Mouse (Mus musculus) hindlimb bud, embryonic 11.5 days (tissue): Measurements from ENCODE around the gene Usp49.

Experiments
- DNase-seq: peaks from one replicate; pipeline ENCODE4 v3.0.0-alpha.2; 2012; ENCODE audit warnings: low read depth, low spot score; ENCODE audit errors: extremely low spot score

Usp49 gene

GRCm38 (mm10) chr17:47691650-47692049 lies 61.2 kb downstream of the Usp49 start:
- no peak for DNase-seq

- DNase-seq: no peak
These were observed 63.4 kb downstream of the Usp49 start for GRCm38 (mm10) chr17:47693671-47694441.

GRCm38 (mm10) chr17:47694442-47694502 lies 63.8 kb downstream of the Usp49 start, which contains the start of gene Gm21981:
Gene Gm21981 (minus strand): TSS chr17:47694455.
- DNase-seq: no peak

GRCm38 (mm10) chr17:47694503-47695336 lies 64.2 kb downstream of the Usp49 start, which contains the start of gene Prickle4:
Gene Prickle4 (minus strand): TSS chr17:47694736.
- peak; percentile 62 for DNase-seq

- DNase-seq: no peak
These were observed 64.8 kb downstream of the Usp49 start for GRCm38 (mm10) chr17:47695337-47695710.

GRCm38 (mm10) chr17:47698156-47698555 lies 67.7 kb downstream of the Usp49 start:
- DNase-seq: no peak

GRCm38 (mm10) chr17:47699055-47699454 lies 68.6 kb downstream of the Usp49 start:
- DNase-seq: no peak

- DNase-seq: no peak
These were observed 71.3 kb downstream of the Usp49 start for GRCm38 (mm10) chr17:47701793-47702192.

- no peak for DNase-seq
These were observed 72.3 kb downstream of the Usp49 start for GRCm38 (mm10) chr17:47702548-47703345.

GRCm38 (mm10) chr17:47703556-47703955 lies 73.1 kb downstream of the Usp49 start:
- no peak for DNase-seq

GRCm38 (mm10) chr17:47704692-47705091 lies 74.2 kb downstream of the Usp49 start:
- no peak for DNase-seq

GRCm38 (mm10) chr17:47706196-47706595 lies 75.7 kb downstream of the Usp49 start:
- DNase-seq: no peak

GRCm38 (mm10) chr17:47707961-47708360 lies 77.5 kb downstream of the Usp49 start:
- no peak for DNase-seq

GRCm38 (mm10) chr17:47708972-47709371 lies 78.5 kb downstream of the Usp49 start:
- DNase-seq: no peak

- no peak for DNase-seq
These were observed 79.5 kb downstream of the Usp49 start for GRCm38 (mm10) chr17:47710036-47710435.

GRCm38 (mm10) chr17:47711883-47712282 lies 81.4 kb downstream of the Usp49 start:
- DNase-seq: no peak

GRCm38 (mm10) chr17:47712889-47713571 lies 82.5 kb downstream of the Usp49 start:
- DNase-seq: no peak

- no peak for DNase-seq
These were observed 84.5 kb downstream of the Usp49 start for GRCm38 (mm10) chr17:47715037-47715436.

- no peak for DNase-seq
These were observed 90.7 kb downstream of the Usp49 start for GRCm38 (mm10) chr17:47721183-47721582.

- DNase-seq: no peak
These were observed 96.1 kb downstream of the Usp49 start, which contains the start of gene Pgc for GRCm38 (mm10) chr17:47726566-47726965. Gene Pgc (plus strand): TSS chr17:47726842.
